In genomic region chr16:31623136-31623535, GRCm38 (mm10) we compare ENCODE assay signal across 22 mouse cellular contexts. TPM values are rescaled to one million over a fixed set of nuclear protein-coding genes. Genes with fewer than 3 reads are reported as not detected.
A peak's percentile ranks its signal among the peaks of the same experiment; 100 is the strongest.
DNase-seq lines count a peak whose midpoint lies in the region; ATAC-seq and TF ChIP-seq lines count a peak whose summit lies in the region.
"Had no signal": no experiment of that assay in that cellular context is flagged by ENCODE, and none has a peak within 500 bp of the region (broad histone marks: within the 10 kb centered on the region; RNA-seq: fewer than 3 reads in every experiment).

No protein-coding gene starts in this region.

- H3K27ac ChIP-seq in lung, embryonic 16.5 days (ENCODE audit: low read length), result no peak overlapping the region
- H3K27ac ChIP-seq in lung, postnatal 0 days (ENCODE audit: low read length), result no peak overlapping the region
- H3K27ac ChIP-seq: embryonic facial prominence, embryonic 10.5 days; embryonic facial prominence, embryonic 13.5 days; forebrain, embryonic 12.5 days; forebrain, embryonic 15.5 days; heart, adult 2 months; heart, embryonic 10.5 days; hindbrain, embryonic 12.5 days; hindbrain, embryonic 15.5 days had no signal

- no peak overlapping the region for H3K9ac ChIP-seq in lung, embryonic 16.5 days (ENCODE audit: low read length)
- no peak overlapping the region for H3K9ac ChIP-seq in lung, postnatal 0 days (replicated peaks; ENCODE audit: low read depth)
- H3K9ac ChIP-seq: embryonic facial prominence, embryonic 13.5 days; forebrain, embryonic 12.5 days; forebrain, embryonic 15.5 days; hindbrain, embryonic 12.5 days; hindbrain, embryonic 15.5 days had no signal

- no peak overlapping the region for H3K4me2 ChIP-seq in lung, embryonic 16.5 days (ENCODE audit: low read depth, low read length)
- no peak overlapping the region for H3K4me2 ChIP-seq in lung, postnatal 0 days (replicated peaks; ENCODE audit: low read depth, low read length)
- H3K4me2 ChIP-seq: embryonic facial prominence, embryonic 13.5 days; forebrain, embryonic 12.5 days; forebrain, embryonic 15.5 days; hindbrain, embryonic 12.5 days; hindbrain, embryonic 15.5 days had no signal

- ATAC-seq in lung, embryonic 16.5 days (ENCODE audit: low read depth), result peak; percentile 38; the same call in 1 of the 2 replicates
- ATAC-seq in lung, postnatal 0 days, result peak; percentile 77
- ATAC-seq: CD4-positive, CD25-positive, alpha-beta regulatory T cell, adult 4 months; forebrain, embryonic 15.5 days had no signal

- TF ChIP-seq CTCF in lung, postnatal 0 days (IDR thresholded peaks at IDR 0.05), result no peak

- H3K4me3 ChIP-seq in lung, embryonic 16.5 days (ENCODE audit: low read length), result no peak overlapping the region
- no peak overlapping the region for H3K4me3 ChIP-seq in lung, postnatal 0 days (ENCODE audit: low read depth, low read length)
- H3K4me3 ChIP-seq: embryonic facial prominence, embryonic 10.5 days; embryonic facial prominence, embryonic 13.5 days; erythroblast, embryonic 14.5 days; forebrain, embryonic 12.5 days; forebrain, embryonic 15.5 days; heart, adult 2 months; heart, embryonic 10.5 days; hindbrain, embryonic 12.5 days; hindbrain, embryonic 15.5 days had no signal

- peak; percentile 16 to 50 for DNase-seq in lung, adult 18-20 months
- DNase-seq in lung, postnatal 14 days, result no peak
- DNase-seq in lung, postnatal 0 days (ENCODE audit: low spot score), result peak; percentile 46
- no peak for DNase-seq in embryo, embryonic 11 days
- no peak for DNase-seq in thymus, postnatal 0 days (ENCODE audit: low spot score)
- DNase-seq: adrenal gland, adult 2 months; adrenal gland, postnatal 14 days; cerebellum, adult 11 months; cerebellum, adult 2 months; cerebellum, adult 9-11 months; gastrocnemius, postnatal 25 days; heart, adult 2 months had no signal

- H3K4me1 ChIP-seq in lung, embryonic 16.5 days (replicated peaks; ENCODE audit: control insufficient read depth, insufficient read depth, low read length), result peaks cover 12% of the 10 kb centered on the region
- H3K4me1 ChIP-seq in lung, postnatal 0 days (ENCODE audit: insufficient read depth, low read depth, low read length), result no peaks in the 10 kb centered on the region; the same call in 1 of the 2 replicates

- no peaks in the 10 kb centered on the region for H3K9me3 ChIP-seq in lung, embryonic 16.5 days (ENCODE audit: control insufficient read depth, low read length)
- H3K9me3 ChIP-seq in lung, postnatal 0 days (ENCODE audit: low read length), result no peaks in the 10 kb centered on the region
- H3K9me3 ChIP-seq: embryonic facial prominence, embryonic 13.5 days; forebrain, embryonic 12.5 days; forebrain, embryonic 15.5 days; heart, embryonic 10.5 days; hindbrain, embryonic 12.5 days; hindbrain, embryonic 15.5 days had no signal

- H3K27me3 ChIP-seq in lung, embryonic 16.5 days (ENCODE audit: control insufficient read depth, insufficient read depth, low read depth, low read length), result no peaks in the 10 kb centered on the region
- no peaks in the 10 kb centered on the region for H3K27me3 ChIP-seq in lung, postnatal 0 days (replicated peaks; ENCODE audit: insufficient read depth, low read length)
- H3K27me3 ChIP-seq: embryonic facial prominence, embryonic 13.5 days; forebrain, embryonic 12.5 days; forebrain, embryonic 15.5 days; hindbrain, embryonic 12.5 days; hindbrain, embryonic 15.5 days had no signal

- 57% methylated on average over 6 of the region's 6 CpGs for WGBS in lung, embryonic 16.5 days
- WGBS in lung, postnatal 0 days, result 57% methylated on average over 6 of the region's 6 CpGs

- peak; percentile 53; the same call in 1 of the 2 replicates for TF ChIP-seq EP300 in lung, postnatal 0 days (IDR thresholded peaks at IDR 0.05)

- no peaks in the 10 kb centered on the region for H3K36me3 ChIP-seq in lung, embryonic 16.5 days (ENCODE audit: control insufficient read depth, insufficient read depth, low read length)
- no peaks in the 10 kb centered on the region for H3K36me3 ChIP-seq in lung, postnatal 0 days (ENCODE audit: insufficient read depth, low read length)
- H3K36me3 ChIP-seq: forebrain, embryonic 12.5 days; forebrain, embryonic 15.5 days; heart, embryonic 10.5 days; hindbrain, embryonic 12.5 days; hindbrain, embryonic 15.5 days had no signal

RNA-seq across cellular contexts. Expression of gene Dlg1, which starts 40.1 kb away (rescaled TPM):
- 23.9 and 25.2 TPM in 2 replicates for polyA plus RNA-seq in lung, embryonic 16.5 days (2015; fragmentation: Nextera tagmentation; extraction: Ambion mirVana)
- polyA plus RNA-seq in lung, postnatal 0 days (2015; fragmentation: Nextera tagmentation; extraction: Ambion mirVana), result 12.7 and 19.3 TPM in 2 replicates
- 14.7 and 17.8 TPM in 2 replicates for polyA plus RNA-seq in thymus, postnatal 0 days (2015; fragmentation: Nextera tagmentation; extraction: Ambion mirVana)

Comparison
In these comparisons a context has a peak if more than half of its experiments do, and no peak if none do; other contexts are left out.
1. DNase-seq: peak in lung, adult 18-20 months (2 of 2) and lung, postnatal 0 days (single experiment); none in lung, postnatal 14 days (single experiment), embryo, embryonic 11 days (single experiment) and thymus, postnatal 0 days (single experiment).